Mouse (Mus musculus) layer of hippocampus, adult 9-10 months (tissue): ENCODE measurements around the gene Lhx8.

Experiments used
- DNase-seq: peaks from one replicate; pipeline ENCODE4 v3.0.0; 2022; ENCODE audit warnings: low spot score

Lhx8 gene

DNA sequence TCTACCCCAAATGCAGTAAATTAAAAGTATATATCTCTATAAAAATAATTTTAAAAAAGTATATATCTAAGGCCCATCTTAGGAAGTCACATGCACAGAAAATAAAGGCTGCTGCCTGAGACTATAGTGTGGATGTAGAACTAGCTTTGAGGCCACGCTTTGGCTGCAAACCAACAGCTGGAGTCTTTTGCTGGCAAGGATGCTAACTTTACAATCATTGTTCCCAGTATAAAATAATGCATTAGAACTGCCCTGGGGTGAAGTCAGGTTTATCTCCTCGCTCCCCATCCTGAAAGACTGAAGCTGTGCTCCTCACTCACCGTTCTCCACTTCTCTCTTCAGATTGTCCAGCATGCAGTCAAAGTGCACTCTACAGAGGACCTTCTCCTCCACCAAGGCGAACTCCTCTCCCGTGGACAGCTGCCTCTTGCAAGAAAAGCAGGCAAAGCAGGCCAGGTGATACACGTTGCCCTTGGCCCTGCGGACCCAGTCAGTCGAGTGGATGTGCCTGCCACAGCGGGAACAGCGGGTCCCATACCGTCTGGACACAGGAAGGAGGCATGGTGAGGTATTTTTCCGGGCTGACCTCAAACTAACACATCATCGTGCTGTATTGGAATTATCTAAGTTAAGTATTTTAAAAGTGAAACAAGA, 8.4 kb downstream of the Lhx8 start:
- DNase-seq, result no peak

DNA sequence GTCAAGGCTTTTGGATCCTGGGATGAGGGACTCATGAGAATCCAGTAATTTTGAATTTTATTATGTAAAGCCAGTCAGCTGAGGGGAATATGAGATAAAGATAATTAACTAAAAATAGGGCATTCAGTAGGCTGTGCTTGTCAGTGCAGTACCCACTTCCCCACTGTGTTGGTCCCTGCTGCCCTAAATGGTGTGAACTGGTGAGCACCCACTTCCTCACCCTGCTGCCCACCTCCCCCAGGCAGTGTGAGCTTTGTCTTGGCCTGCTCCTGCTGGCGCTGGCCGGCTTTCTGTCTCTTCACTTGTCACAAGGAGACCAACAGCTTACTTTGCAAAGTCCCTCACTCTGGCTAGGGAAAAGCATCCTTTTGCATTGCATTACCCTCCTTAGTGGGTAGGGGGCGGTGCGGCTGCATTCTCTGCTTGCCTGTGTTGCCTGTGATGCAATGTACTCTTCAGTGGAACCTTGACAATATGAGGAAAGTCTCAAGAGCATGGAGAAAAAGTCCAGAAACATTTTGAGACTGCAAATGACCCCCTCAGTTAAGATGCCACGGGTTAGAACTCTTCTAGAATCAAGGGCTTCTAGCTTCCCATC, 12.7 kb downstream of the Lhx8 start:
- no peak for DNase-seq

DNA sequence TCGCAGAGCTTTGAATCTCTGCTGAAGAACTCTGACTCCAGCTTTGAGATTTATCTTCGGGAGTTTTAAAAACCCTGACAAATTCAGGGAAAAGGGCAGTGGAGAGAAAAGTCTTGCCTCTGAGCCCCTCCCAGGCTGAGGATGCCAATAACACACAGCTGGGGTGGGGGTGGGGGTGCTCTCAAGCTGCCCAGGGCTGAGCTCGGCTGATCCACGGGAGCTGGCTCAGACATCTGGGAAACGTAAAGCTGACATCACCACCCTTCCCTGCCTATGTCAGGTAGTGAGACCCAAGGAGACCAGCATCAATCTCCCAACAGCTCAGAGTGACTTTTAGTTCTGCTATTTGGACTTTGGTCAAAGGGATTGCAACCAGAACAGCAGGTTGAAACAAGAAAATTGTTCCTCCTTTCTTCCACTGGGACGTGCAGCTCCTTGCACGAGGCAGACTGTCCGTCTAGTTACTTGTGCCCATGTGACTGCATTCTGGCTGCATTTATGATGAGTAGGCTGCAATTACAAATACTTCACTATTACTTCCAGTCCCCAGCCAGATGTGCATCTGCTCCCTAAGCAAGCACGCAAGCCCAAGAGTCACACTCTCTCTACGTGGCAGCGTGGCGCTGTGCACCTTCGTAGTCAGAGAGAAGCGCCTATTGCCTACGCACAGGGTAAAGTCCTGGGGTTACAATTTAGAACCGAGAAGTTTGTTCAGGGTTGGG, 25.1 kb downstream of the Lhx8 start:
- no peak for DNase-seq

DNA sequence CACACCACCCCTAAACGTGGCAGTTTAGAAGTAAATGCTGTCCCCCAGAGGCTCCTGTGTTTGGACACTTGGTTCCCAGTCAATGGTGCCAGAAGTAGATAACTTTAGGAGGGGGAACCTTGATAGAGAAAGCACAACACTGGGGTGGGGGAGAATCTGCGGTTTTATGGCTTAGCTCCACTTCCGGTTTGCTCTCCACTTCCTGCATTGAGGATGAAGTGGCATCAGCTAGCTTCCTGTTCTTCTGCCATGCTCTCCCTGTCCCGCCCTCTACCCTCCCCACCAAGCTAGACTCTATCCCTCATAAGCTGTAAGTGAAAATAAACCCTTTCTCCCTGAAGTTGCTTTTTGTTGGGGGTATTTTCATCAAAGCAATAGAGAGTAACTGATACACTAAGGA, 29.4 kb downstream of the Lhx8 start:
- no peak for DNase-seq

DNA sequence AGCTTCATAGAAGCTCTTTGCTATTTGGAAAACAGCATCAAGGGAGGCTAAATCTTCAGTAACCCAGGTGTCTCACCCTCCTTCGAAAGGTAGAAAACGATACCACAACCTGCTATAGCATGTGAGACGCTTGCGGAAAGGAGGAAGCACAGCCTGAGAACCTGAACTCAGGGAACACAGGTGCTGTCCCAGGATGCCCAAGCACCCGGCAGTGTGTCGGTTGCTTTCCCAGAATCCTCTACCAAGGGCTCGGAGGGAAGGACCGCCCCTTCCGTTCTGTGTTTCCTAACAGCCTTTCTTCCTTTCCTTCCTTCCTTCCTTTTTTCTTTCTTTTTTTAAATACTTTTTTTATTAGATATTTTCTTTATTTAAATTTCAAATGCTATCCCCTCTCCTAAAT, 30.5 kb downstream of the Lhx8 start:
- DNase-seq, result no peak

DNA sequence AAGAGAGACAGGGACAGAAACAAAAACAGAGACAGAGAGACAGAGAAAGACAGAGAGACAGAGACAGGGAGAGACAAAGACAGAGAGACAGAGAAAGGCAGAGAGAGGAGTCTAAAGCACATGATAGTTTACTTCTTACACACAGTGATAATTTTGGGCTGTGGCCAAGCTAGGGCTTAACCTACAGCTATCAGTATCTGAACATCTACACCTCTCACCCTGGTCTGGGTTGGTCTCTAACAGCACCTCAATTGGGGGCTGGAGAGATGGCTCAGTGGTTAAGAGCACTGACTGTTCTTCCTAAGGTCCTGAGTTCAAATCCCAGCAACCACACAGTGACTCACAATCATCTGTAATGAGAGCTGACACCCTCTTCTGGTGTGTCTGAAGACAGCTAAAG, 32.0 kb downstream of the Lhx8 start:
- DNase-seq, result no peak

DNA sequence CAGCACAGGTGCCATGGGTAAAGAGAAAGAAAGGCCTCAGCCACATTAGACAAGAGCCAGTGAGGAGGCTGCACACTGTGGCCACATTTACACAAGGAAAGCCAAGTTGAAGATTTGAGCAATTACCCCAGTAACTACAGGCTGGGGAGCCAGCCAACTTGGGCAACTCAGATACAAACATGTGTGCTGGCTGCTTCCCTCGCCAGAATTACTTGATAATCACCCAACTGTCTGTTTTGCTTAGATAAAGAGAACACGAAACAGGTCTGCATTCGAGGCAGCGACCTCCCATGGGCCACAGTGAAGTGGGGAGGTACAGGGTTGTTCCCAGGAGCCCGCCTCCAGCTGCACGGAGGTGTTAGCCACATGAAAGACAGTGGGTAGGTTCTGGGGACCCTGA, 33.0 kb downstream of the Lhx8 start:
- DNase-seq, result no peak

DNA sequence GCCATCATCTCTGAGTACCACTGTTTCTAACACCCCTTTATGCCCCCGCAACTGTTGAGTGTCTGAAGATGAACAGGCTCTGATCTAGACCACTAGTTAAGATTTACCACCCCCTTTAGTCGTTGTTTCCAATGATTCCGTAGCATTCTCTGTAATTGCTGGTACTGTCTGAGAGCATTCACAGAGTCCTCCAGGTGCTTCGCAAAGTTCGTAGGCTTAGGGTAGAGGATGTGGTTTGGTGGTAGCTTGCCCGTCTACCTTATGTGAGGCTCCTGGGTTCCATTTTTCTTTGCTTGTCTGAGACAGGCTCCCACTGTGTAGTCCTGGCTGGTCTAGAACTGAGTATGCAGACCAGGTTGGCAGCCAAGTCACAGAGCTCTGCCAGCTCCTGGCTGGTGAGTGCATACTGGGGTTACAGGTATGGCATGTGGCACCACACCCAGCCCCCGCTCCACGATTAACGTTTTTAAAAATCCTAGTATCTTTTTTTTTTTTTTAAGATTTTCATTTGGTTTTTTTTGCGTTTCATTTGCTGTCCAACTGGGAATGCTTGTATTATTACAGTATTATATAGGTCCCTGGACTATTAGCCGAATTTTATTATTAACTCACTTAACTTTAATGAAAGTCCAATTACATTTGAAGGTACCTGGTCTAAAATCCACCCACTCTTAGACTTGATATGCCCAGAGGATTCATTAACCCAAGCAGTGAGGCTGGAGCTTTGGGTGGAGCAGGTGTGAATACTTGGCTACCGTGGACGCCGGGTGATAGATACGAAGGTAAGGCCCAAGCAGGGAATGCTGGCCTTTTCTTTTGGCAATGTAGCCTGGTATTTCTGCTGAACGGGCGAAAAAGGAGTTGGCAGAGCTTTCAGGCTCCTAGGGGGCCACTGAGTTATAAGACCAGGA, 35.3 kb downstream of the Lhx8 start:
- no peak for DNase-seq

DNA sequence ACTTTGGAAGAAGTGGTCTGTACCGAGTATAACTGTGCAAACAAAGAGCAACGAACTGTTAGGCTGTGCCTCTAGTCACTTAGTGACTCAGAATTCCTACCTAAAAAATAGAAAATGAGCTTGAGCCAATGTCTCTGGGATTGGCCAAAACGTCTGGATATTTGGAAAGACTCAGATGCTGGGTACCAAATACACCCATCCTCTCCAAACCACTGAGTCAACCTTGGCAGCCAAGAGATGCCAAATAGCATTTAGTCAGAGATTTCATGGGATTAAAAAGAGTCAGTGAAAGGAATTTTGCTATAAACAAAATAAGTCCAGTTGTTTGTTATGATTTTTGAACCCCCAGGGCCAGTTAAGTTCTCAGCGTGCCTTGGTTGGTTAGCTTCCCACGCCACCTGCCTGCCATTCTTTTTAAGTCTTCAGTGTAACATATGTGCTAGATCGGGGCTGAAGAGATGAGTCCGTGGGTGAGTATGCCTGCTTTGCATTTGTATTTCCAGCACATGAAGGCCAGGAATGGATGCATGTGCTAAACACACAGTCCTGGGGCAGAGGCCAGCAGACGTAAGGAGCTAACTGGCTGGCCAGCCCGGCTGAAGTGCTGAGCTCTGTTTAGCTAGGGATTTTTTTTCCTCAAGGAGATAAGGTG, 36.5 kb downstream of the Lhx8 start:
- no peak for DNase-seq

DNA sequence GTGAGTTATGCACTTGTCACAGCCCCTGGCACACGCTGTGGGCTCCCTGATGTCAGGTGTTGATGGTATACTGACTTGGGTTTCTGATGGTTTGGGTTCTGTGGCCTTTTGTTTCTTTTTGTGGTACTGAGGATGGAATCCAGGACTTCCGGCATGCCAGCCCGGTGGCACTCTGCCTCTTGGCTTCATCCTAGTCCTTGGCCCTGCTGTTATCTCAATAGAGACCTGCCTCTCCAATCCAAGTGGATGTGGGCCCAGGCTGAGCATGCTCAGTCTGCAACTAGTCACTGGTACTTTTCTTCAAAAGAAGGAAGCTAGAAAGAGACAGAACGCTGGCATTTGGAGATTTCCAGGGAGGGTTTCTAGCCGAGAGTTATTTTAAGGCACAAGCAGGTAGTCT, 38.3 kb downstream of the Lhx8 start:
- no peak for DNase-seq

DNA sequence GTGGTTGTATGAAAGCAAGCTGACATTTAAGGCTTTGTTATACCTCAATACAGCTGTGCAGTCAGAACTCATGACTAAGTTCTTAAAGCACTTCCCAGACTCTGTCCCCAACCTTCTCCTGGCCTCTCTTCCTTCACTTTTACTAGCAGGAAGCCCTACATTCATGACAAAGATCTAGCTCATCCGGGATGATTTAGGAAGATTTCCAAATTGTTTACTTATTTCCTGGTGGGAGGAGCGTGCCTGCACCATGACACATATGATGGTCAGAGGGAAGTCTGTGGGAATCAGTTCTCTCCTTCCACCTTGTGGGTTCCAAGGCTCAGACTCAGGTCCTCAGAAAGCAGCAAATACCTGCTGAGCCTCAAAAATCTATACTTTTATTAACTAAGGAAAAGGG, 40.1 kb downstream of the Lhx8 start:
- DNase-seq, result no peak

DNA sequence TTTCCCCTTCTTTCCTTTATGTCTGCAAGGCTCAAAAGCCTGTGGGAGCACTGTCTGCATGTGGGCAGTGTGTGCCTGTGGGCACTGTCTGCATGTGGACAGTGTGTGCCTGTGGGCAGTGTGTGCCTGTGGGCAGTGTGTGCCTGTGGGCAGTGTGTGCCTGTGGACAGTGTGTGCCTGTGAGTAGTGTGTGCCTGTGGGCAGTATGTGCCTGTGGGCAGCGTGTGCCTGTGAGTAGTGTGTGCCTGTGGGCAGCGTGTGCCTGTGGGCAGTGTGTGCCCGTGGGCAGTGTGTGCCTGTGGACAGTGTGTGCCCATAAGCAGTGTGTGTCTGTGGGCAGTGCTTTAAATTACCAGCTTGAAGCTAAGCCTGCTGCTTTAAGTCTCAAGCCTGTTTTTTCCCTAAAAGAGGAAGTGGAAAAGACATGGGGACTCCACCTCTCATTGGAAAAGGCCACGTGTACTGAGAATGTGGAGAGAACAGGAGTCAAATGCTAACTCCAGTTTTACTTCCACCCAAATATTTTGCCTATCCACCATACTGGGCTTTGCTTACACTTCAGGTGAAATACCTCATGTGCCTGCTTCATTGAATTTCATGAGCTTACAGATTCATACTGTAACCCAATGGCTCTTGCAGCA, 41.9 kb downstream of the Lhx8 start:
- no peak for DNase-seq

DNA sequence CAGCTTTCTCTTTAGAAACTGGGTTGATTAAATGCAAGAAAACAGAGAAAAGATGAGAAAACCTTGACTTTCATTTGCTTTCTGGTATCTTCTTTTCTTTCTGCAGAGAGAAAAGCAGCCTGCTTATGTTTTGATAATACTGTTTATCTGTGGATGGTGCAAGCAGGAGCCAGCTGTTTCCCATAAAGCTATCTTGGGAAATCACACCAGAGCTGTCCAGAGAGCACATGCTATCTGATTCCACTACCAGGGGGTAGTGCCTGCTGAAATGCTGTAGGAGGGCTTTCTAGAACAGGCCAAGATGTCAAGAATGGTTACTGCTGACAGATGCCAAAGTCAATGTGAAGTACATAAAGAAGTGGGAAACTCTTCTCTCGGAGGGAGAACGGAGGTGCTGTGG, 43.2 kb downstream of the Lhx8 start:
- no peak for DNase-seq

DNA sequence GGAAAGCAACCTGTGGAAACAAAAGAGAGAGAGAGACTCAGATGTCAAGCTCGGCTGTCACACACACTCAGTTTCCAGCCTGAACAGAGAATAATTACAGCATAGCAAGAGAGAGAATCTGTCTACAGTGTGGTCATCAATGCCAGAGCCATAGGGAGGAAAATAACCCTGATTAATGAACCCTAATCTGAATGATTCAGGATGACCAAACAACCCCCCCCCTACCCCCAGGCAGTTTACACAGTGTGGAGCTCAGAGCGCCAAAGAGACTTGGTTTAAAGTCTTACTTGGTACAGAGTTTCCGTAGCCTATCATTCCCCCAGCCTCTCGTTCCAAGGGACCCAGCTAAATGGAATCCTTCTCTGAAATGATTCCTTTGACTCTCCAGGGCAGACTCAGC, 45.1 kb downstream of the Lhx8 start:
- DNase-seq, result no peak

DNA sequence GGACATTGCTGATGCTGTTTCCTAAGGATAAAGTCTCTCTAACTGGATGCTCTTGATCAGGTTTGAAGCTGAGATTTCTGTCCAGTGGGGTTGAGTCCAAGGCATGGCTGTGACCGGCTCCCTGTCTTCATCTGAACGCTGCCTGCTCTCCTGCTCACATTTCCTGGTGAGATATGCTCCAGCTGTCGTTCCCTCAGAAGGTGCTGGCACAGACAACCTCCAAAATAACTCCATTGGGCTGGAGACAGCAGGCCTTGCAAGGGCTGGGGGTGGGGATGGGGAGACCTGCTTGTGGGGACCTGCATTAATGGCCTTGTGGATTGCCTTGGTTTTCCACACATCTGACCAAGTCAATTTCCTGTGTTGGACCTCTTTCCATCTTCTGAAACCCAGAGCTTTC, 46.2 kb downstream of the Lhx8 start:
- DNase-seq, result no peak

DNA sequence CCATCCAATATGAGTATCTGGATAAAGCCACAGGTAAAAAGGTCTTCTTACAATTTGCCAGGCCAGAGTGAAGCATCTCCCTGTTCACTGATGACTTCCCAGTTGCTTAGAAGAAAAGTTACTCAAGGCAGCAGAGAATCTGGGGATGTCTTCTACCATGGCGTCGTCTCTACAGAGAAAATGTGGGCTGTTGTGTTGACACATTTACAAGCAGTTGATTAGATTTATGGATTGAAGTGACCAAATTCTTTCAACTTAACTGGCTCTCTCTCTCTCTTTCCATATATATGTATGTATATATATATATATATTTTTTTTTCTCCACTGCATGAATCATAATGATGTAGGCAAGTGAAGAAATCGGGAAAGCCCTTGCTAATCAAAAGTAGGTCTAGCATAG, 55.8 kb downstream of the Lhx8 start:
- DNase-seq, result no peak

DNA sequence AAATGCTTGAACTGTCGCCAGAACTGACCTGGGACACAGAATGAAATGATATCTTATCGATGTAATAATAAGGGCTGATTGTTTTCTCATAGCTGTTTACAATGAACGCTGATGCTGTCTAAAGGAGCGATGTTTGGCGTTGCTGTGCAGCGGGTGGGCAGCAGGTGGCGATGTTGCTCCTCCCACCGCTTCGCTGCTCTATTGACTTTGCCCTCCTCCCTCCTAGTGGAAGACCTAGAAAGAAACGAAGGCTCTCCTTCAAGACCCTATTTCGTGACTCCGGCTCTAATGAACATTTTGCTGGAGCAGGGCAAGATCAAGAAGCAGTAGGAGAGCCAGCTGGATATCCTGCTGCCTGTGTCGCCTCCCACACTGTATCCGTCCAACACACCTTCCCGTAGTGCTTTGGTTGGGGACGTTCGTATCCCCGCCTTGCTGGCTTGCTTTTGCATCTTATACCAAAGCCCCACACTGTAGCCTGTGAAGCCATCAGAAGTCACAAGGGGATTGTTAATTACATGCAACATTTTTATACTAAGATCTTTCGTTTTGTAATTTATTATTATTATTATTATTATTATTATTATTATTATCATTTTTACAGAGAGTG, 60.6 kb downstream of the Lhx8 start:
- DNase-seq, result peak; percentile 73

DNA sequence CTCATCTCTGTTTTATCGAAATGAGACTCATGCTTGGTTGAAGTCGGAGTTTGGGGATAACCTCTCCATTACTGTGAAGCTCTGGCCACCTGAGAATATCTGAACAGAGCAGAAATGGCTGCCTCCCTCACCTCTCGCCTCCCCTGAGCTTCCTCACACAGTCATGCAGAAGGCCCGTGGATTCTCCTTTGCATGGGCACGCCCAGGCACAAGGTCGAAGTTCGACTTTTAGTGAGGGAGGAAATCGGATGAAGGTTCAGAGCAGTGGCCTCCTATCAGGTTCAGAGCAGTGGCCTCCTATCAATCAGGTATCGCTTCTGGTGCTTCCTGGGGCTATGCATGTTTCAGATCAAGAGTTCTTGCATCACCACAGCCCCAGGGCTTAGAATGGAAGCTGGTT, 62.1 kb downstream of the Lhx8 start:
- no peak for DNase-seq

DNA sequence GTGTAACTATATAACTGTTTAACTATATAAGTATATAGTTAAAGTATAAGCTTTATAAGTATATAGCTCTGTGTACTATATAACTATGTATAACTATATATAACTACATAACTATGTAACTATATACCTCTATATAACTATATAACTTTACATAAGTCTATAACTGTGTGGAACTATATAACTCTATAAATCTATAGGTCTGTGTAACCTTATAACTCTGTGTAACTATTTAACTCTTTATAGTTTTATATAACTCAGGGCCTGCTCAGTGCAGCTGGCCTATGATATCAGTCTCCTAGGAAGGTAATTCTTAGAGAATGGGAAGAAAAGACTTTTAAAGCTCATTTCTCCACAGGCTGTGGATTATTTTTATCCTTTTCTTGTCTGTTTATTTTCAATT, 73.1 kb downstream of the Lhx8 start:
- no peak for DNase-seq
